Mouse (Mus musculus) gastrocnemius, adult 8-10 months (tissue): ENCODE measurements around the gene Nufip1. TPM values are rescaled to one million over a fixed set of nuclear protein-coding genes. Genes with fewer than 3 reads are reported as not detected.

Source experiments
- DNase-seq, 2 experiments: peaks; one replicate each; pipeline ENCODE4 v3.0.0; 2022; ENCODE audit warnings: low spot score in 2 of 2
- total RNA-seq, 4 experiments: library from RNA; stranded (reverse); gene quantifications; 2 replicates each; pipeline ENCODE4 v1.2.4; 2022

Gene Nufip1
- 1 to 10 TPM; 3.3 to 4.2 (median 3.7) TPM for total RNA-seq

DNA sequence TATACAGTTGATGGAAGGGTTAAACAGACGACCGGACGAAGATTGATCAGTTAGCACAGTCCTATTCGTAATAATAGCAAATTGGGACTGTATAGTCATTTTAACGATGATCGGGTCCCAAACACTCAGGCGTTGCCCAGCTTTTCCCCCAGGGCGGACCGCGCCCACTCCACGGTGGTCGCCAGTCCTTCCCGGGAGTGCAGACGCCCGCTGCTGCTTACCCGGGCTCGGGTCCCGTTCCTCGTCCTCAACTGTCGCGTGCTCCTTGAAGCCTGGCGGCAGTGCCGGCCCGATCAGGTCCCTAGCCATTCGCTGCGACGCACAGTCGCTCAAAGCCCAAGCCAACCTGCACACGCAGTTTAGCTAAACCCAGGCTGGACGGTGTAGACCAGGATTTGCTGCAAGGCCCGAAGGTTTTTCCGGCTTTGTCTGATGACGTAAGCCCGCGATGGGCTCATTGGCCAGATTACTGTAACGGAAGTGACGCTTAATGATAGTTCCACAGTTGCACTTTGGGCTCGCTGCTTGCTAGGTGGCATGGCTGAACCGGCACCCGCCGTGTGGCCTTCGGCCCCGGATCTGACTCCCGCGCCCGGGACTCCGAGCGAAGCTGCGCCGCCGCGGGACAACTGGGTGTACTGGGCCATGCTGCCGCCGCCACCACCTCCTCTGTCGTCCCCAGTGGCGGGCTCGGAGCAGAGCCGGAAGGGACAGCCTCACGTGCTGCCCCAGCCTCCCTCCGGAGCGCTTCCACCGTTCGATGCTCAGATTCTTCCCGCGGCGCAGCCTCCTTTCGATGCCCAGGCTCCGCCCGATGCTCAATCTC is at the start of gene Nufip1, which contains the start of gene Gpalpp1:
TSS of gene Nufip1 (plus strand) at position 496 of the 826 bp plus-strand sequence.
TSS of gene Gpalpp1 (minus strand) at position 365 of the 826 bp plus-strand sequence.
- DNase-seq: peak; percentile 63 to 78

DNA sequence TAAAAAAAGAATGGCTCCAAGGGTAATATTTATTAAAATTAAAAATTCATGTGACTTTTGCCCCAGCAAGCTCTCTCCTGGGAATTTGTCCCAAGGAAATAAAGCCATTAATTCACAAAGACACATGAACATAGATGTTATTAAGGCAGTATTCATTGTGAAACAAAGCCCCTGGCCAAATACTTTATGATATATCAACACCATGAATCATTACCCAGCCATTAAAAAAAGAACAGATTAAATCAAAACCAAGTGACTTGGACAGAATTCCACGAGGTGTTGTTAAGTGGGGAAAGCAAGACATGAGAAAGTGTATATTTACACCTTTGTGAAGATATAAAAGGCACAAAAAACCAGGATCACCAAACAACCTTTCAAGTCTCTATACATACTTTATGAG is 43.5 kb upstream of the Nufip1 start:
- no peak for DNase-seq

DNA sequence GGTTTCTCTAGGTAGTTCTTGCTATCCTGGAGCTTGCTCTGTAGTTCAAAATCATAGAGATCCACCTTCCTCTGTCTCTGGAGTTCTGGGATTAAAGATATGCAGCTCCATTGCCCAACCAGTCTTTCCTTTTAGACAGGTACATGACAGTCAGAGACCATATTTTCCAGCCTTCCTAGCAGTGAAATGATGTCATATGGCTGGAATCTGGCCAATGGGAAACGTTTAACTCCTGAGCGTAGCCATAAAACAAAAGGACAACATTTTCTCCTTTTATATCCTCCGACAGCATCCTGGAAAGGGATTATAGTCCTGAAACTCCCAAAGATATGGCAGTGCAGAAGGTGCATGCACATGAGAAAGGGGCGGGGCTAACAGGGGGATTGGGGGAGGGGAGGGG is 42.4 kb upstream of the Nufip1 start:
- DNase-seq: no peak

DNA sequence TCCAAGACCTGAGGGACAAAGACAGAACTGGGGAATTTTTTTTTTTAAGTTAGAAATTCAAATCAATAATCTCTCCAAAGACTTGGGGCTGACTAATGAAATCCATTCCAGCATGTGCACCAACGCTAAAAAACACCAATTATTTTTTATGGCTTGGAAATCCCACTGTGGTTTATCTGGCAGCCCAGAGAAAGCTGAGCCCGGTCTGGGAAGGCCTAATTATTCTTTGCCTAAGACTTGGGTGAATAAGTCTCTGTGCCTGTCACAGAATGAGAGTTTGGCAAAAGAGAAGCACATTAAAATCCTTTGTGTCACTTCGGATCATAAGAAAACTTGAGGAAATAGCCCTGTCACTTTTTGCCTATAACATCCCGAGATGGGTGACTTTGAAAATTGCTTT is 41.4 kb upstream of the Nufip1 start:
- DNase-seq: no peak

DNA sequence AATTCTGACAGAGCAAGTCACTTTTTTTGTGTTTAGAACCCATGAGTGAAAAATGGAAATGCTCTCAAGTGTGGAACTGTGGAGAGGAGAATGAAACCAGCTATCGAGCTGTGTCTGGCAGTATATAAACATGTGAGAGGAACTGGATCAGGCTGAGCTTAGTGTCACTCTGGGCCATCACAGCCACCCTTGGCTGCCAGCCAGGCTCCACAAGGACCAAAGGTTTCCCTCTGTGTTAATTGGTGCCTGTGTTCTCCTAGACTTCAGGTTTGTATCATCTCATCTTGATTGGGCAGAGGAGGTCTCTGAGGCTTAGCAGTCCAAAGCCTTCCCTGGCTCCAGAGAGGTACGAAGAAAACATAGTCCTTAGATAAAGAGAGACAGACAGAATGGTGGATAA is 38.1 kb upstream of the Nufip1 start:
- no peak for DNase-seq

DNA sequence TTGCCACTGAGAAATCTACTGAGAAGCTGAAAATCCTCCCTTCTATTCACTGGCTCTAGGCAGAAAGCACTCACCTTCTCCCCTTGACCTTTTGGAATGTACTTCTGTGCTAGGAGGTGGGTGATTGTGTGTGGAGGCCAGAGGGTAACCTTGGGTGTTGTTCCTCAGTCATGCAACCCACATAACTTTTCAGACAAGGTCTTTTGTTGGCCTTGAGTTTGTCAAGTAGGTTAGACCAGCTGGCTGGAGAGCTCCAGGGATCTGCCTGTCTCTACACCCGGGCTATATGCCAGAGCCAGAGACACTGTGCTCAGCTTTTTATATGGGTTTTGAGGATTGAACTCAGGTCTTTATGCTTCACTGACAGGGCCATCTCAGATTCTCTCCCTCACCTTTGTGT is 36.5 kb upstream of the Nufip1 start:
- DNase-seq: no peak

DNA sequence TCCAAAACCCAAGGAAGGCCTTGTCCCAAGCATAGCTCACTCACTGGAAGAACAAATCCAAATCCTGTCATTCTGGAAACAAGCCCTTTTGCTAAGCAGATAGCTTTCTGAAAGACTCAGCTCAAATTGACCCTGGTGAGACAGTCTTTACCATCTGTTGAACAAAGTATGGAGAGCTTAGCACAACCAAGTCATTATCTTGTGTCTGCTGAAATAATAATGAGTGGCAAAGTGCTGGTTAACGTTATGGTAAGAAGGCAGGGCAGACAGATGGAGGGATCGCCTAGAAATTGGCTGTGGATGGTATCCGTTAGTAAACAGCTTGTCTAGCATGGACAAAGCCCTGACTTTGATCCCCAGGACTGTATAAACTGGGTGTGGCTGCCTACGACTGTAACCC is 35.0 kb upstream of the Nufip1 start:
- DNase-seq: no peak

DNA sequence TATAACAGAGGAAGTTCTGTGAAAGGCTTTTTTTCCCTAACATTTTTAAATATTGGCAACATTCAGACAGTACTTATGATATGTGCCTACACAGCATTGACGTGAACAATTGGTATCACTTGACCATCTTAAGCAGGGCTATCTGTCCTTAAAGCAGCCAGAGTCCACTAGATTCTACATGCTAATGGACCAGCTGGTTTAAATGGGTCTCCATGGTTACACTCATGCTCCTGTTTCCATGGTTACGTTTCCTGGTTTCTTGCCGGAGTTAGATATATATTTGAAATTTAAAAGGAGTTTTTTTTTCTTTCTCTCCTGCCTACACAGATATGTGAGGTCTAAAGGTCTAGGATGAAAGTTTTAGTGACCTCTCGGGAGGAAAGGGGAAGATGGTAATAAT is 34.1 kb upstream of the Nufip1 start:
- no peak for DNase-seq

DNA sequence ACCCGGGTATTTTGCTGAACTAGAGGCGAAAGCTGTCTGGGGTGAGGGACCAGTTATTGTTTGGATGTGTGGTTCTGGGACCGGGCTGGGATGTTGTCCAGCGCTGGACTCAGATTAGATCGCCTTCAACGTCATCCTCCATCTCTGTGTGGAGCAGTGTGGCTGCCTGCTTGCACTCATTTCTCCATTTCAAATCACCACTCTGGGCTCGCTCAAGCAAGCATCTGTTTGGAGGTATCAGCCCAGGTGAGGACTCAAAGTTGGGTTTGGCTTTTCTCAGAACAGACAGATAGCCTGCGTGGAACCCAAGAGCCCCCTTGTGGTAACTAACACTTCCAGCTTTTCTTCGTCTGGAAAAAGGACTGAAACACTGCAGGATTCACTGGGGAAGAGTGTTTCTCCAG is 33.6 kb upstream of the Nufip1 start:
- DNase-seq: no peak

DNA sequence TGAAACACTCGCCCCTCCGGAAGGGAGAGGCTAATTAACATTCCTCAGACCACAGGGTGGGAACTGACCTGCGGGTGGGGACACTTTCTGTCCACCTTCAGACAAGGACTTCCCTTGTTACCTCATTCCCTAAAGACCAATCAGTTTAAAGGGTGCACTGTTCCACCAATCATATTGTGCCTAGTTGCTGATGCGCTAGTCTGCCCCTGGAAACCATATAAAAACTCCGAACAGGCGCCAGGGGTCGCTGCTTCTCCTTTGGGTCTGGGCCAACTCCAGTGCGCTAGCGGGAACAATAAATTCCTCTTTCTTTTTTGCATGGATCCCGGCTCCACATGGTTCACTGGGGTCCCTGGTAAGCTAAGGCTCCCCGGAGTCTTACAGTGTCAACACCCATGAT is 29.2 kb upstream of the Nufip1 start:
- DNase-seq: no peak

DNA sequence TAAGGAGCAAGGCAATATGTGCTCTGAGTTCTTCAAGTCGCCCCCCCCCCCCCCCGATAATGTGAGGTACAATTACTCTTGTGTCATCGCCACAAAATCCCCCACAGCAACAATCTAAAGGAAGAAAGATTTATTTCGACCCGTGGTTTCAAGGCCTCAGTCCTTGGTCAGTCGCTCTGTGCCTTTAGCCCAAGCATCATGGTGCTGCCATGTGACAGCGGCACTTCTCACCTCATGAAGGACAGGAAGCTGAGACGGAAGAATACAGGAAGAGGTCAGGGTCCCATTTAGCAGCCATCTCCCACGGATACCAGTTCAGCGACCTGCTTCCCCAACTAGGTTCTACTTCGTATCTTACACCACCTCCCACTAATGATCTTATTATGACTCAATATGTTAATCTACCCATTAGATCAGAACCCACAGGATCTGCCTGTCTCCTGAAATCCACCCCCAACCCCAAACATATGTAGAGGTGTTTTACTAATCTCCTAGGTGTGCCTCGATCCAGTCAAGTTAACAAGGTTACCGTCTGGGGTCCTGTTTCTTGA is 28.5 kb upstream of the Nufip1 start:
- no peak for DNase-seq

DNA sequence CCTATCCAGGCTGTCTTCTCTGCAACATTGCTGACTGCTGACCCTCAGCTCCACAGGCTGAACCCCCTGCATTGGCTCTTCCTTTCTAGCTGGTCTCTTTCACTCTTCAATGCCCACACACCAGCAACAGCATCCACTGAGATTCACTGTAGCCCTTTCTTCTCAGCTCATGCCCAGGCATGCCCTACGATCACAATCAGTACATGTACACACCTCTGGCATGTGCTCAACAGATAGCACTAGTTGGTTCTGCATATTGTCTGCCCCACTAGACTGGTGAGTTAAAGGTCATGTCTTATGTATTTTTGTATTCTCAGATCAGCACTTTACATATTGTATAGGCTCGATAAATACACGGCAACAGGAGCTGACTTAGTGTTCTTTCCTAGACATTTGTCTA is 26.5 kb upstream of the Nufip1 start:
- no peak for DNase-seq

DNA sequence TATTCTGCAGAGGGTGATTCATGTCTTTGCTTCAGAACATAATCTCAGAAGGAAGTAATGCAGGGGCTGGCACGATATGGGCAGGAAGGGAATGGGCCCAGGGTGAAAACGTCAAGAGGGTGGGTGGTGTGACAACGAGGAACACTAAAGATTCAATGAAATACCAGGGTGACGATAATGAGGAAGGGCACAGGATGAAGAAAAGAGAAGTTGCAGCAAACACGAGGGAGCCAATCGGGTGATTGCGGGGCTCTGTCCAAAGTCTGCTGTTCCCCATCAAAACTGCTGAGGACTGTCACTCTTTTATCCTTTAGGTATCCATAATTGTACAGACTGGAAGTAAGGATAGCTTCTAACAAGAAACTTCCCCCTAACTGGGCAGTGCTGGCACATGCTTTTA is 13.4 kb upstream of the Nufip1 start:
- no peak for DNase-seq

DNA sequence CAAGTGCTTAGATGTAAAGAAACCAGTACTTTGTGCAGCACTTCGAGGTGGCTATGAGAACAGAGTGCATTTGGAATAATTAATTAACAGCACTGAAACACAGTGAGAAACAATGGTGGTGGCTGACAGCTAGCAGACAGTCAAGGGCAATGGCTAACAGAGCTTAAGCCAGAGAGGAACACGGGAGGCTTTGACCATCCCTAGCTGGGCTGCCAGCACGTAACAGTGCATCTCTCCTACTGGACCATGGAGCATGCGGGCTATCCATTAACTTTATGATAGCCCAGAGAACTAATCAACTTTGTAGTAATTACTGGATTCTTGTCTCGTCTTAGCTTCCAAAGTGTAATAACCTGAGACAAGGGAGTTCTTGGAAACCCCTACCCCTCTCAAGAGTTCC is 12.9 kb upstream of the Nufip1 start:
- DNase-seq: no peak

DNA sequence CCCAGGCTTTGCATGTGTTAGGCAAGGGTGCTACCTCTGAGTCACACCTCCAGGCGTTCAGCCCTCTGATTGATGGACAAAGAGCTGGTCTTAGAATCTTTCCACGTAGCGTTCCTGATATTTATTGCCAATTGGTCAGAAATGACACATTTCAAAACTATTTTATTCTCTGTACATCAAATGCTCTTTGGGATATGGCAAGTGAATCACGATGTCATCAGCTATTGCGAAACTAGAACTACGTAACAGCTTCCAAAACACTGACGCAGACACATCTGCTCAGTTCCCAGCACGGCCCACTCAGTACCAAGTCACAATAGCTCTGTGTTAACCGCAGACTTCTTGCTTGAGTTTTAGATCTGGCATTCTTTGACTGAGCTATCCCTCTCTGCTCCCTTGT is 11.1 kb upstream of the Nufip1 start:
- no peak for DNase-seq

DNA sequence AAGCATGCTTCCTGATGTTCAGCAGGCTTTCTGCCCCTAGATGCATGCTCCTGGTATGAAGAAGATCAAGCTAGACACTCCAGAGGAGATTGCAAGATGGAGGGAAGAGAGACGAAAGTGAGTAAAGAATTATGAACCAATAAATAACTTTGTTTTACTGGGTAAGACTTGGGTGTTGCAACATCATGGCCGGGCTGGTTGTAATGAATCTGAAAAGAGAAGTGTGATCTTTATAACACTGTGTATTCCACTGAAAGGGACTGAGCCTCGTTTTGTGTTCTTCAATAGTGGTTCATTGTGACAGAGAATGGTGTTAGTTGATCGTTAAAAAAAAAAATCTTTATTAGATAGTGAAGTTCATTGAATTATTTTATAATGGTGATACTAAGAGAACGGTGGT is 5.1 kb downstream of the Nufip1 start:
- DNase-seq: no peak

DNA sequence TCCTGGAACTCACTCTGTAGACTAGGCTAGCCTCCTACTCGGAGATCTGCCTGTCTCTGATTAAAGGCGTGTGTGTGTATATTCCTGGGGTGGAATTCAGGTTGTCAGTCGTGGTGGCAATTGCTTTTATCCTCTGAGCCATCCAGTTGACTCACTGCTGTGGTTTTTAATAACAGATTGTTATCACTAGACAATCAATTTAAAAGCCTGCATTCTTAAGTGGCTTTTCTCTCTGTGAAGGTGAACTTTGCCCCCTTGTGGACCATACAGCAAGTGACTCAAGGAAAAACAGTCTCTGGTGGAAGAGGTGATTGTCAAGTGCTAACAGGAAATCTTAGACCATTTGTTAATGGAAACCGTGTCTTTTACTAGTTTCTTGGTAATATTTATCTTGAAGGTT is 8.3 kb downstream of the Nufip1 start:
- DNase-seq: no peak

DNA sequence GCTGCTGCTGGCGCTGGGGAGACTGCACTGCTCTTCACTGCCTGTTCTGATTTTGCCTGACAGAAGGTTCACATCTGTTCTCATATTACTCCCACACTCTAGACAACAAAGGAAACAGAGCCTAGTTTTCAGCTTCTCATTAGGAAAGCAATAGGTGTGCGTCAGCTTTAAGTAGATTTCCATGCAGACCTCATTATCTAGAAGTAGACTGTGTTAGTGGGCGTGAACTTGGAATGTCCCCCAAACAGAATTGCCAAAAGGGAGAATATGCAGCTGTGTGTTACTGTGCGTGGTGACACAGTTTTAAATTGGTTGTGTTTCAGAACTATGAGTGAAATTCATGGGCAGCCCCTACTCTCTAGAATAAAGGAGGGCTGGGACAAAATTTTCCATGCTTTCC is 9.8 kb downstream of the Nufip1 start:
- no peak for DNase-seq

DNA sequence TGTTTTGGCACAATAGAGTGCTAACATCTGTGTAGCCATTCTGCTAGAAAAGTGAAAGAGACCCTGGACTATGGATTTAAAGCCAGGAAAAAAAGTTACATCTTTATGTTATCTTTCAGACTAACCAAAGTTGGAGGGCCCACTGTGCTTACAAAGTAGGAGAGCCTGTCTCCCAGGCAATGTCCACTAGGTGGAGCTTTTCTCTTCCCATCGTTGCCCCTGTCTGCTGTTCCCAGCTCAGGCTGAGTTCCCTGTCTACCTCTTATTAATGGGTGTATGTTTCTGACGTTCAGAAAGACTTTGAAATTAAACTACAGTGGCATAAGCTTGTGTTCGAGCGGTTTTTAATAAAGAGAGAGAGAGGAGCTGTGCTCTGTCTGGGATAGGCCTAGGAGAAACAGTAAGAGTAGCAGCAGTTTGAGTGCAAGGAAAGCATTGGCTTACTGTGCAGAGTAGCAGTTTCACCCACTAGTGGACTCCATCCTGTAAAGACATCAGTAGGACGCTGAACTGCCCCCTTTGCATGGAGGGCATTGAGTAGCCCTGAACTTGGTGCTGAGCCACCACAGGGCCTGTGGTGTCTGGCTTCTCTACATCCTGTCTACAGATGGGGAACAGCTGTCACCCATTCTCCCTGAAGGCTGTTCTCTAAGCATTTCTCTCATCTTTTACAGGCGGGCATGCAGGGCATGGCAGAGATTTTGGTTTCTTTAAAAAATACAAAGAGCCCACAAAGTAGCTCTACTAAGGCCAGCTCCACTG is 11.4 kb downstream of the Nufip1 start:
- peak; percentile 7 to 12 for DNase-seq

DNA sequence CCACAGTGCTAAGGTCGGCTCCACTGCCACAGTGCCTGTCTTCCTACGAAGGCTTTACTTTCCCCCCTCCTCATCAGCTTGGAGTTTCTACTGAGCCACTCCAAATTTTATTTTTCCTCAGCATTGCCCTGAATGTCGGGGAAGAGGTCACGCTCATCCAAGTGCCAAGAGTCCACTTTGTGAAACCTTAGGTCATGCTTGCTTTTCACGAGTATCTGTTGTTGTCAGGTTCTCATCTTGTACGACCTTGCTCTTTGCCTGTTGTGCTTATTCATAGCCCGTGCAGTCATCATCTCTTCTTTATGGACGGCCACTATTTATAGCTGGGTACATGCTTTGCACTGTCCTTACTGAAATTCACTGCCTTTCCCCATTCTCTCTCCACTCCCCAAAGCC is 12.0 kb downstream of the Nufip1 start:
- DNase-seq: no peak

DNA sequence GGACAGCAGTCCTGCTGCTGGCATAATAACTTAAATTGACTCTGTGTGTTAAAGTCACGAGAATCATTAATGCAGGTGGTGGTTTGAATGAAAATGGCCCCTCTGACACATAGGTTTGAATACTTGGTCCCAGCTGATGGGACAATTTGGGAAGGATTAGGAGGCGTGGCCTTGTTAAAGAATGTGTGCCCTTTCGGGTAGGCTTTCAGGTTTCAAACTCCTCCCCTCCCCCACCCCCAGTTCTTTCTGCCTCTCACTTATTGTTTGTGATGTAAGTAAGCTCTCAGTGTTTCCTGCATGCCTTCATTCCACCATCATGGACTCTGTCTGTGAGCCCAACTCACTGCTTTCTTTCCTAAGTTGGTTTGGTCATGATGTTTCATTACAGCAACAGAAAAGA is 16.6 kb downstream of the Nufip1 start:
- DNase-seq: no peak

DNA sequence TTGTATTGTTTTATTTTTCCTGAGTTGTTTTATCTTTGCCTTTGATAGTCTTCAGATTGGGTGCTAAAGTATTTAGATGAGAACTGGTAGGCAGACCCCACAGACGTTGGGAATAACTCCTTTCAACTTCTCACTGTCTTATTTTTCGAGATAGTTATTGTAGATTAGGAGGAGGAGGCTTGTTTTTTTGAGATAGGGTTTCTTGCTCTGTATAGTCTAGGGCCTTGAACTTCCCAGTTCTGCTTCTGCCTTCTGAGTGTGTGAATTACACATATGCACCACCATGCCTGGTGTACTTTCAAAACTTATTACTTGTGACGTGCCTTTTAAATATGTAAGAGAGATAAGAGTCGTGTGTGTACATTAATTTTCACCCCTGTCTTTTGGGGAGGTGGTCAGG is 17.5 kb downstream of the Nufip1 start:
- no peak for DNase-seq

DNA sequence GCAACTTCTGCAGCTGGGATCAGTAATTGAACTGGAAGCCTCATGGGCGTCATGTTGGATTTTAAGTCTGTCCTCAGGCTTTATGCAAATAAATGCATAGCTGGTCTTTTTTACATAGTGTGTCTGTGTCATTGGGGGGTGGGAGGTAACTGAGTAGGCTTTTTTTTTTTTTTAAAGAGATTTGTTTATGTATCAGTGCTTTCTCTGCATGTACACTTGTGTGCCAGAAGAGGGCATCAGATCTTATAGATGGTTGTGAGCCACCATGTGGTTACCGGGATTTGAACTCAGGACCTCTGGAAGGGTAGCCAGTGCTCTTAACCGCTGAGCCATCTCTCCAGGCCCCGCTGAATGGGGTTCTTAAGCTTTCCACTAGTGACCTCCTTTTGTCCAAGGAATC is 24.3 kb downstream of the Nufip1 start:
- DNase-seq: no peak
